Mouse (Mus musculus): ENCODE data around the gene Scd2.
"Not testable (repeated sequence)": the region's sequence is repeated elsewhere in the genome, so short reads cannot be mapped to it uniquely, and the experiment has no call there.

Scd2 gene

DNA sequence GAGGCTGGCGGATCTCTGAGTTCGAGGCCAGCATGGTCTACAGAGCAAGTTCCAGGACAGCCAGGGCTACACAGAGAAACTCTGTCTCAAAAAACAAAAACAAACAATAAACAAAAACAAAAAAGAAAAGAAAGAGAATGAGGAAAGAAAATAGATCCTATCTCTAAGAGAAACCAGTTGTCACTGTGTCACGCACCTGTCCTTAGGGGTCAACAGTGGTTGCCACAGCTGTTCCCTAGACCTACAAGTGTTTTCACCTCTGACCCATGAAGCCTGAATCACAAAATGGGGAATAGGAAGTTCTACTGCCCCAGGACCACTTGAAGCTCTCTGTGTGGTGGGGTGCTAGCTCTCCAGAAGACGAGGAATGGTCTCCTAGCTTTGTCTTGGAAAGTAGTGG, 19.0 kb upstream of the Scd2 start:
- no peak for DNase-seq

DNA sequence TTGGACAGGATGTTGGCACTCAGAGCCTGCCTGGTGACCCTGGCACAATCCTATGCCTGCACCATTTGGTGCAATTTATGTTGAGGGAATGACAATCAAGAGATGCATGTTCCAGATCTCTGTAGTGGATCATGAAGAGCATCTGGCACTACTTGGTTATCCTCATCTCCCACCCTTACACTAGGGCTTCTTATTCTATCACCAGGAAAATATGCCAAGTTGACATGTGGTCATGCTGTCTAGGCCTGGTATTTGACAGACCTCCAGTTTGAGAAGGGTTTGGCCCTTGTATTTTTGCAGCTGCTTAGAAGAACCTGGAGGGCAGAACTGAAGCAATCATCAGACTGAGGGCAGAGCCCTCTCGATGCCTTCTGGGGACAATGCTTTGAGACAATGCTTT, 18.1 kb upstream of the Scd2 start:
- no peak for DNase-seq

DNA sequence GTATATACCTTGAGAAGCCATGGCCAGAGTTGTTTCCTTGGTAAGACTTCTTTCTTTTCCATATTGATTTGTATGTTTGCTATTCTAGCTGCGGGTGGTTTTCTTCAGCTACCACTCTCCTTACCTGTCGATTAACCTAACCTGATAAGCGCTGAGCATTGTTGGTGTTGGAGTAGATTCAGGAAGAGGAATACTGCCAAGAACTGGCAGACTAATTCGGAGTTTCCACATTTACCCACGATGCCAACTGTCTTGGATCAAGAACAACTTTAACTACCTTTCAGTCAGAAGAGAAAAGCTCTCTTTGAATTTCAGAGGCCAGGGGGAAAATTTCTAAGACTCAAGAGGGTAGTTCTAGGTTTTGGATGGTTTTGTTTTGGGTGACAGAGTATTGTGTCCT, 16.6 kb upstream of the Scd2 start:
- no peak for DNase-seq

DNA sequence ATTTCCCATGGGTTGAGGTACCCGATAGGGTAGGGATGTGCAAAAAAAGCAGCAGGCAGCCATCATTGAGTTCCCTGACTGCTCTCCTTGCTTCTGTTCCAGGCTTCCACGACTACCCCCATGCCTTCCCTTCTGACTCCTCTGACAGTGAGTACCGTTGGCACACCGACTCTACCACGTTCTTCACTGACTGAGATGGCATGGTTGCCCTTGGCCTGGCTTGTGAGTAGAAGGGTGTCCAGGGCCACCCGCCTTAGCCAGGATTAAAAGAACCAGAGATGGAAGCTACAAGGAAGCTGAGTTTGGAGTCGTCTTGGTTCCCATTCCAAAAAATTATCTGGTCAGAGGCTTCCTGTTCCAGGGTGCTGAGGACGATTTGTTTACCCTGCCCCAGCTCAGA, 15.5 kb upstream of the Scd2 start:
- no peak for DNase-seq

DNA sequence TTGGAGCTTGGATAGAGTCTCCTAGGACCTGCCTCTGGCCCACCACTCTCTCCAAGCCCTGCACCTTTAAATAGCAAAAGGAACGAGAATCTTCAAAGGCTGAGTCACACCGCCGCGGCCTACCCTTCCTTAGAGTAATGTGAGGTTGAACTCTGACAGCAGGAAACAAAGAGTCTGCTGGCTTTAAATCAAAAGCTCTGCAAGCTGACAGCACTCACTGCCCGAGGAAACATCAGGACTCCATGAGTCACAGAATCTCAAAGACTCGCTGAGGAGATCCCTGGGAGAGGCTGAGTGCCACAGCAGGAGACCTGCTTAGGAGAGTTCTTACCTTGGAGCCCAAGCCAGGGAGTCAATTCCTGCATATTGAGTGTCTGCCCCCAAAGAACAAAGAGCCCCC, 12.7 kb upstream of the Scd2 start:
- peak; percentile 40 to 50 for DNase-seq

DNA sequence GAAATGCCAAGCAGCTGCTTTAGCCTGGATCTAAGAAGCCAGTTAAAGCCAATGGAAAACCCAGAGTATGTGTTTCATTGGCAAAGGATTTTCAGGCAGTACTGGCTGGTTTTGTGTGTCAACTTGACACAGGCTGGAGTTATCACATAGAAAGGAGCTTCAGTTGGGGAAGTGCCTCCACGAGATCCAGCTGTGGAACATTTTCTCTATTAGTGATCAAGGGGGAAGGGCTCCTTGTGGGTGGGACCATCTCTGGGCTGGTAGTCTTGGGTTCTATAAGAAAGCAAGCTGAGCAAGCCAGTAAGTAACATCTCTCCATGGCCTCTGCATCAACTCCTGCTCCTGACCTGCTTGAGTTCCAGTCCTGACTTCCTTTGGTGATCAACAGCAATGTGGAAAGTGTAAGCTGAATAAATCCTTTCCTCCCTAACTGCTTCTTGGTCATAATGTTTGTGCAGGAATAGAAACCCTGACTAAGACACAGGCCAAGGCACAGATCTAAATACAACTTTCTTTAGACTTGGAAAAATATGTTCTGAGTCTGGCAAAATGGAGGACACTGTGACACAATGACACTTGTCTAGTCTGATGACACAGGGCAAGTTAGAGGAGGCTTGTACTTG, 11.5 kb upstream of the Scd2 start:
- not testable (repeated sequence) for DNase-seq

DNA sequence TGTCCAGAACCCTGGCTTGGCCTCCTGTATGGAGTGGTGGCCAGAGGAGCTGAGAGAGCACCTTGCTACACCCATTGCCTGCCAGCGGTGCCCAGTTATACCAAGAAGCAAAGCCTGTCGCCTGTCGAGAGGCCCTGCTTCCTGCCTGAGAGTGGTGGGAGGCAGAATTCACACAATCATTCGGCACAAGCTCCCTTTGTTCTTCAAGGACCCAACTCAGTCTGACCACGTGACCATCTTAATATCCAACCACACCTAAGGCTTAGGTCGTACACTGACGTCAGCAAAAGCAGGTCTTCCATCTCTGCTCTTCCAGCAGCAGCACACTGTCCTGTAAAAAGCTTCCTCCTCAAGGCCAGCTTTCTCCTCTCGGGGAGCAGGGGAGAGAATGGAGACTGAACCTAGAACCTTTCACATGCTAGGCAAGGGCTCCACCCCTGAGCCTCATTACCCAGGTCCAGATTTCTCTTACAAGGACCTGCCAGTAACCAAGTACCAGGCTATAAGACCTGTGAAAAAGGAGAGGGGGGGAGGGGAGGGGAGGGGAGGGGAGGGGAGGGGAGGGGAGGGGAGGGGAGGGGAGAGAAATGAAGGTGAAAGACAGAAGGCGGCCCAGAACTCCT, 10.8 kb upstream of the Scd2 start:
- peak; percentile 36 to 64 for DNase-seq

DNA sequence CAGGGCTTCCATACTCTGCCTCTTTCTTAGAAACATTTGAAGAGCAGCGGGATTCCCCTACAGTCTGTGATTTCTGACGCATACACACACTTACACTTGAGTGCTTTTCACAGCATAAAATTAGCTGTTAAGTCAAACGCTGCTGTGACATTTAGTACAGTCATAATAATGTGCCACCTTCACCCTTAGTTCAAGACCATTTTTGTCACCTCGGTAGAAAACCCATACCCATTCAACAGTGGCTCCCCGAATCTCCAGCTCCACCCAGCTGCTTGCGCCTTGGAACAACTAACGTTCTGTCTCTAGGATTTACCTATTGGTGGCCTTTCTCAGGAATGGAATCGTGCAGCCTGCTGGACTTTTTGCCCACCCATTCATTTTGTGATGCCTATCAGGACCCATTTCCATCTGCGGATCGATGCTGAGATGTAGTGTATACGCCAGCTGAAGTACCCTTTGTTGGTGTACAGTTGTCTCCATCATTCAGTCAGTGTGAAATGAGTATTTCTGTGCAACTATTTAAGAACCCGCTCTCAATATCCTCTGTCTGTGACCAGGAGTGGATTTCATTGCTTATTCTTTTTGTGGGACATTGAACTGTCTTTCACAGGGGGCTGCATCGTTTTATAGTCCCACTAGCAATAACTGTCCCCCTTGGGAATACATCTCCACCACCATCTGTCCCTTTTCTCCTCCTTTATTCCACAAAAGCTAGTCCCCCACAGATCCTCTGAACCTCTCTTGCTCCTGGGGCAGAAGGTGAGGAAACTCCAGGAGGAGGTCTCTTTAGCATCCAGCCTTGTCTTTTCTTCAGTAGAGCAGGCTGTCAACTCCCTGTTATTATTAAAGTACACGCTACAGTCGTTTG, 10.1 kb upstream of the Scd2 start:
- no peak for DNase-seq

DNA sequence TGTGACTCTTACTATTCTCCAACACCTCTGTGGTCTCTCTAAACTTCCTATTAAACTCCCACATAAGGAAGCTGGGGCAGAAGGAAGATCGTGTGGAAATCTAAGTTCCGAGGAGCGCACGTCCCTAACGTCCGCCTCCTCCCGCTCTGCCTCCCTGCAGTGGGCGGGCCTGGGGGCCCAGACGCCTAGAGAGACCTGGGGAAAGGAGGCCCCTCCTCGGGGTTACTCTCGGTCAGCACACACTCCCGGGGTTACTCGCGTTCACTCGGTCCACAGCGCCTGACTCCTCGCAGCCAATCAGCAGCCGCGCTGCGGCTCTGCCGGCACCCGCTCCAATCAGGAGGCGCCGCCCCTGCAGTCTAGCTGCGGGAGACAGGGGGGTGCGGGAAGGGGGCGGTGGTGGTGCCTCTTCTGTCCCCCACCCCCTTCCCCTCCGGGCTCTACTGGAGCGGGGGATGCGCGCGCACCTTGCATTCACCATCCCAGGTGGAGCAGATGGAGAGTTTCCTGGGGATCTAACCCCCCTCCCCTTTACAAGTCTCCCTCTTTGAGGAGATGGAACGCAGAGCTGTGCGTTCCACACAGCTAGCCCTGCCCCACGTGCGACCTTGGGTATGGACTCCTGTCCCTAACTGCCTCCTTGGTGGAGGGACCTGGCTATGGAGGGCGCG, 9.3 kb upstream of the Scd2 start:
- DNase-seq, result peak; percentile 91 to 97

DNA sequence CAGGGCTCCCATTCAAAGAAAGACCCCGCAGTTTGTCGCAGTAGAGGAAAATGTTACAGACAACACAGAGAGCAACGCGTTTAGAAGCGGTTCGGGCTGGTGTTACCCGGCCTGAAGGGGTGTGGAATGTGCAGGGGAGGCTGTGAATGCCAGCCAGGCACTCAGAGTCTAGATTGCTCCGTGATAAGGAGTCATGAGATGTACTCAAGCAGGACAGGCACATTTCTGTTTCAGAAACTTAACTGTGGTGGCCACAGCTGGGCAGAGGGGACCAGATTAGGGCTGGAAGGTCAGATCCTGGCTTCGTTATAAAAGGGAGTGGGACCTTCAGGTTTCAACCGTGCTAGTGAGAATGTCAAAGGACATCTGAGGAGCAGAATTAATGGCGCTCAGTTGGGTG, 8.8 kb upstream of the Scd2 start:
- peak; percentile 52 to 77 for DNase-seq

DNA sequence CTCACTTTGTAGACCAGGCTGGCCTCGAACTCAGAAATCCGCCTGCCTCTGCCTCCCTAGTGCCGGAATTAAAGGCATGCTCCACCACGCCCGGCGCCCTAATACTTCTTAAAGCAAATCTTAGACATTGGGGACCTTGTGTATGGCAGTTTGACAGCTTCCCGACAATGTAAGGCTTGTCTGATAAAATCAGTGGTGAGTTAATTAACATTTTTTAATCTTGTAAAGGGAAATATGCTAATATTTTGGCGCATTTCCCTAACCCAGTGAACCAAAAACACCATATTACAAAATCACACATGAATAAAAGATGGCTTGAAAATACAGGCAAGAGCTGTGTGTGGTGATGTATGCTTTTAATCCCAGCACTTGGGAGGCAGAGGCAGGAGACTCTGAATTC, 7.9 kb upstream of the Scd2 start:
- no peak for DNase-seq

DNA sequence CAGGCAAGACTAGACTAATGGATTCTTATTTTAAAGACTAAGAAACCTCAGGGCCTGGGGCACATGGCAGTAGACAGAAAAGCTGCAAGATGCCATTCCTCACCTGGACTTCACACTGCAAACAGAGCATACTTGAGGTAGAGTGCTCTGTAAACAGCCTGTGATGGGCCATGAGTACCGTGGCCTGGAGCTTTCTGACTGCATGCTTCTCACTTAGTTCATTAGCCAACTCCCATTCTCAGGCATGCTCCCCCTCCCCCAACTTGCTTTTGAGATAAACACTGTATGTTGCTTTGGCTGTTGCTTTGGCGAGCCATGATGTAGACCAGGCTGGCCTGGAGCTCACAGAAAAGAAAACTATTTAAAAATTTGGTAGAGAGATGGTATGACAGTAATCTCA, 7.4 kb upstream of the Scd2 start:
- DNase-seq, result peak; percentile 58 to 77

DNA sequence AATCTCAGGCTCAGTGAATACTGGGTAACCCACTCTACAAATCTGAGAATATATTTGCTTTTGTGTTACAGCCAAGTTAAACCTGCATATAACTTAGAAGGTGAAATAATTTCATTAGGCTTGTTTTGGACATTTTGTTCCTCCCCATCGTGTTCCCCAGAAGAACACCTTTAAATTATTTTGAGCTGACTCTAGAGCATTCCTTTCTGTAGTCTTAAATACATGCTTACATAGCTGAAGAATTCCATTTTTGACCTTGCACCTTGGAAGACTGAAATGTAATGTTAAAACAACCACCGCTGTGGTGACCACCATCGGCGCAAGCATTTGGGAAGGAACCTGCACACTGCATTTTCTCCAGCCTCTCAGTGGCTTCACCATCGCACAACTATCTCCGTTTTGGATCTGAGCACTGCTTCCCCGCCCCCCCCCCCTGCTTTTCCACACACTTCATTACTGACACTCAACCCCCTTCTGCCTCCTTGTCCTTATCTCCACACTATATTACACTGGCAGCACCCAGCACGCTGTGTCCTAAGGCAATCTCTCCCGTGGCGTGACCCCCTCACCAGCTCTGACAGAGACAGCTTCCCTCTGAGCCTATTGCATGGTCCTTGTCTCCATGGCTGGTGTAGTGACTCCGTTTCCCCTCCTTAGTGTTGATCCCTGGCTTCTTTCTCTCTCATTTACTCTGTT, 5.9 kb upstream of the Scd2 start:
- DNase-seq, result no peak

DNA sequence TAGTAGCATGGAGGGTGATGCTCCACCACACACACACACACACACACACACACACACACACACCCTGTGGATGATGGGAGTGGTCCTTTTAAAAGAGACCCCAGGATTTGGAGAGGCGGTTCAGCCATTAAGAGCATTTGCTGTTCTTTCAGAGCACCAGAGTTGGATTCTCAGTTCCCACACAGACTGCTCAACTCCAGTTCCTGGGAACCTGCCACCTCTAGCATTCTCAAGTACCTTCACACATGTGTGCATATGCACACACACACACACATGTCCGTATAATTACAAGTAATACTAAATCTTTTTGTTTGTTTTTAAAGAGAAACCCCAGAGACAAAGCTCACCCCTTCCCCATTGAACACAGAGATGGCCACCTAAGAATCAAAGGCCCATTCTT, 1.4 kb upstream of the Scd2 start:
- no peak for DNase-seq

DNA sequence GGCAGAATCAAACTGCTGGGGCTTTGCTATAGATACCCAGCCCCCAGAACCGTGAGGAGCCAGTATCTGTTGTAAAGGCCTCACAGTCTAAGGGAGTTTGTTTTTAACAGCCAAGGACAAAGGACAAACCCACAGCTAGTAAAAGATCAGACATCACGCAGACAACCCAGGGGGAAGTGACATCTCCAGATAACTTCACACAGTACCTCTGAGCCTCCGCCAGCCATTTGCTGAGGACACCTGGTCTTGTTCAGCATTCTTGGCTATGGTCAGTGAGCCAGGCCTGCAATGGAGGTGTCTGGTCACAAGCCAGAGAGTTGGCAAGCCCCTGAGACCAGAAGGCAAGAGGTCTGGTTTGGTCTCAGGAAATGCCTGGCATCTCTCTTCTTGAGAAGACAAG, 991 bp upstream of the Scd2 start:
- DNase-seq, result no peak

DNA sequence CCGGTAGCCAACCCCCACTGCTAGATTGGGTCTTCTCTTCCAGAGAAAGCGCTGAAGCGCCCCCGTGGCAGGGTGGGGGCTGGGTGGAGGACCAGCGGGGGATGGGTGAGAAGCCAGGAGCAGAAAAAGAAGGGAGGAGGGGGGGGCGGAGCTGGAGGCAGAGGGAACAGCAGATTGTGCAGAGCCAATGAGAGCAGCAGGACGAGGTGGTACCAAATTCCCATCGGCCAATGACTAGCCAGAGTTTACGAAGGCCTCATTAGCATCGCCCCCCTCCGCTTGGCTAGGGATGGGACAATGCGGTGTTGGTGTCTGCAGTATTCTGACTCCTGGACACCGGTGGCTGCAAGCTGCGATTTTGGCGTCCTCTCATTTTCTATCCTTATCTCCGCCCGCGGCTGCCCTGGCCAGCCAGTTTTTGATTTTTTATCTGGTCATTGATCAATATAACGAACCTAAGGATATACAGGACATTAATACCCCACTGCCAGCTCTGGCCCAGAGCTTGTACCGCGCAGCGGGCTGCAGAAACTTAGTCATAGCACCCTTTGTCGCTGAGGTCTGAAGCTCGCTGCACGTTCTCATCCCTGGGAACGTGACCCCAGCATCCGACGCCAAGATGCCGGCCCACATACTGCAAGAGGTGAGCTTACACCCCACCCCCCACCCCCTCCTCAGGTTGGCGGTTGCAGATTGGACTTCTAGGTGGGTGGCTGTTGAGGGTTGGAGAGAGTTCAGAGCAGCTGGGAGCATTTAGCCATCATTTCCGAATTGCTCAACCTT, 486 bp downstream of the Scd2 start:
- DNase-seq, result peak; percentile 89 to 94

DNA sequence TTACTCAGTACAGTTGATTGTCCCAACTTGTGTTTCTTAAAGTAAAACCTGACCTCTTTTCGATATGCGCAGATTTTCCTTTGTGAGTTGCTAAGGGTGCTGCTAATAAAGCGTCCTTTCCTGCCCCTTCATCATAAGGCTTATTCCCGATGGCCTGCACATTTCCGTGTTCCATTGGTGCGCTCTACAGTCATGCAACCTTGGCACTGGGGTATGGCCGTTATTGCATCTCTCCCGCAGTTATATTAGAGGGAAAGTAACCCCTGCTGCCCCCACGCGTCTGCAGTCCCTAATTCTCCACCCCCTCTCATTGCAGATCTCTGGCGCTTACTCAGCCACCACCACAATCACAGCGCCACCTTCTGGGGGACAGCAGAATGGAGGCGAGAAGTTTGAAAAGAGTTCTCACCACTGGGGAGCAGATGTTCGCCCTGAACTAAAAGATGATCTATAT, 1.1 kb downstream of the Scd2 start:
- DNase-seq, result peak; percentile 90 to 92

DNA sequence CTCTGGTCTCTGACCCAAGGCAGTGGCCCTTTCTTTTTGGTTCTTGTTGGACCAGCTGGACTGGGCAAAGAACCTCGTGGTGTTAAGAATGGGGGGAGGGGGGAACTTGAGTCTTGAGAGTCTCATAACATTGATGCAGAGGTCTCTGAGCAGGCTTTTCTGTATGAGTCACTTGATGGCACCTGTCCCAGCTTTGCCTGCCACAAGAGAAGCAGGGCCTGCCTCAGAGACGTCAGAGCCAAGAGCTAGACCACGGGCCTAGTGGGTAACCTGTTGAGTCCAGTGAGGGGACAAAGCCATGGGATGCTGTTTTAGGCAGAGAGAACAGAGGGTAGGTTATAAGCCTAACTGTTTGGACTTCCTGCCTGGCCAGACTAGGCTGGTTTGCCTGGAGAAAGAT, 1.8 kb downstream of the Scd2 start:
- peak; percentile 65 to 71 for DNase-seq

DNA sequence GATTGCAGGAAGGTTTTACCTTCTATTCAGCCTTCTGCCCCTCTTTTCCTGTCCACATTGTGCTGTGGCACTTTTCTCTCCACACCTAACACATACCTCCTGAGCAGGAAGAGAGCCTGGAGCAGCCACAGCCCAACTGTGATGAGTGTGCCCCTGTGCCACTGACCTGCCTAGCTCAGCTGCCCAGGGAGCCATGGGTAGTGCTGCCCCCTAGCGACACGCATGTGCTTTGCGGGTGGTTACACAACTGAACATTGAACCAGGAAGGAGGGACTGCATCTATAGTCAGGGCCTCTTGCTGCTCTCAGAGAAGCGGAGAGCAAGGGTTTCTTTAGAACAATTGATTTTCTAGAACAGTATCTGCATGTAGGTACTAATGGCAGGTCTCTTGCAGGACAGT, 2.3 kb downstream of the Scd2 start:
- peak; percentile 91 to 93 for DNase-seq

DNA sequence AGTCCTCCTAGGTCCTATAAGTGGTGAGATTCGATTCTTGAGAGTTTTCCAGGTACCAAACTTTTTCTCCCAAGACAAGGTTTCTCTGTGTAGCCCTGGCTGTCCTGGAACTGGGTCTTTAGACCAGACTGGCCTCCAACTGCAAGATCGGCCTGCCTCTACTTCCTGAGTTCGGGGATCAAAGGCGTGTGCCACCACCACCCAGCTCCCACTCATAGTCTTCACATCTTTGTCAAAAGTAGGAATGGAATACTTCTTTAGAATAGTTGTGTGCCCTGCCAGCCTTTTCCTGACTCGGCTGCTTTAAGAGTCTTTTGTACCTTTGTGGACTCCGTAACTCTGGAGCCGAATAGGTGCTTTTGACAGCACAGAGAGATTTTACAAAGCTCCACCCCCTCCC, 2.7 kb downstream of the Scd2 start:
- no peak for DNase-seq

DNA sequence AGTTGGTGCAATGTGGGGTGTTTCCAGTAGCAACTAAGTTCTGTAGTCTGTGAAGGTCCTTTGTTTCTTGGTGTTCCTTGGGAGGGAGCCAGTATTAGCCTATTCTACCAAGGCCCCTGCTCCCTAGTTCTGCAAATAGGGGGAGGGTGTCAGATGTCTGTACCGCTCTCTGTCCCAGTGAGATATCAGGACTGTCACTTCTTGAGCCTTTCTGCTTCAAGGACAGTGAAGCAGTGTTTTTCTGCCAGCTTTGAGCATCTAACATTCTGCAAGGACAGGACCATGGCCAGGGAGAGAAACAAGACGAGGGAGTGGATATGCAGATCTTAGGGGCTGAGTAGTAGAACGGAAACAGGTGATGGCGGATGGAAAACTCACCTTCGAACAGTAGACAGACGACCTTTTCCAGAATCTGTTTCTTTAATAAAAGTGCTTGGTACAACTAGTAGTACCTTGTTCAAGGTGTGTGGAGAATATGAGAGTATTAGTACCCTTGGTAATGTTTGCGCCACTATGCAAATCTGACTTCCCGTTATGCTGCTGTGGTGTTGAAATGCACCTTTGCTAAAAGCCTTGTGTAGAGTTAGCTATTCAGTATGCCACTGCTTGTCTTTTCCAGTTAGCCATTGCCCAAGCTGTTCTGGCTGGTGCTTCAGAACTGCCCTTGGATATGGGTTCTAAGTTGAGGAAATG, 3.7 kb downstream of the Scd2 start:
- no peak for DNase-seq
